Mouse (Mus musculus) liver, embryonic 12.5 days (tissue): Measurements from ENCODE around the gene Vgf. TPM values are rescaled to one million over a fixed set of nuclear protein-coding genes. Genes with fewer than 3 reads are reported as not detected.

Source experiments
- ATAC-seq: fragments of 200-750 bp; cut with Nextera tagmentation; 2 replicates; pipeline ENCODE4 v1.8.0; 2017; ENCODE audit warnings: moderate number of reproducible peaks, mild to moderate bottlenecking, moderate library complexity
- H3K27ac ChIP-seq: fragments of 300-500 bp; sonication (generic); 2 replicates; pipeline ENCODE4 v1.5.1; 2016; ENCODE audit warnings: mild to moderate bottlenecking
- H3K27me3 ChIP-seq: fragments of 300-500 bp; sonication (generic); replicated peaks from 2 replicates; pipeline ENCODE4 v1.6.1; 2016; ENCODE audit warnings: mild to moderate bottlenecking, moderate library complexity
- H3K36me3 ChIP-seq: fragments of 300-500 bp; sonication (generic); 2 replicates; pipeline ENCODE4 v1.6.1; 2016; ENCODE audit warnings: mild to moderate bottlenecking, moderate library complexity
- H3K4me1 ChIP-seq: fragments of 300-500 bp; sonication (generic); 2 replicates; pipeline ENCODE4 v1.6.1; 2016
- H3K4me2 ChIP-seq: fragments of 300-500 bp; sonication (generic); 2 replicates; pipeline ENCODE4 v1.6.1; 2016; ENCODE audit warnings: mild to moderate bottlenecking, moderate library complexity
- H3K4me3 ChIP-seq: fragments of 300-500 bp; sonication (generic); 2 replicates; pipeline ENCODE4 v1.5.1; 2016; ENCODE audit warnings: mild to moderate bottlenecking, moderate library complexity
- H3K9ac ChIP-seq: fragments of 300-500 bp; sonication (generic); 2 replicates; pipeline ENCODE4 v1.6.1; 2016; ENCODE audit warnings: mild to moderate bottlenecking, moderate library complexity
- H3K9me3 ChIP-seq: fragments of 300-500 bp; sonication (generic); replicated peaks from 2 replicates; pipeline ENCODE4 v1.6.1; 2016; ENCODE audit warnings: mild to moderate bottlenecking, moderate library complexity
- WGBS: fragments of 180-500 bp; shearing (Covaris S2); methylation state at CpG from one replicate; pipeline ENCODE4 v1.1.7; 2016; ENCODE audit not compliant: insufficient replicate concordance; 5-methylcytosine and 5-hydroxymethylcytosine counted together
- polyA plus RNA-seq: library from polyadenylated mRNA; unstranded; fragments of >200 nt; fragmentation: Nextera tagmentation; extraction: Ambion mirVana; gene quantifications from 2 replicates; pipeline ENCODE4 v1.2.1, GENCODE M21; 2016

The Vgf gene
- polyA plus RNA-seq, result not detected in 2 replicates

GRCm38 (mm10) chr5:137026092-137026491, at the start of gene Vgf:
Vgf (plus strand) TSS chr5:137026392.
- H3K9me3 ChIP-seq, result no peaks in the 10 kb centered on the region
- 9% methylated on average over 4 of the region's 4 CpGs for WGBS
- peaks cover 29% of the 10 kb centered on the region for H3K4me1 ChIP-seq
- H3K9ac ChIP-seq, result no peak within 1 kb of the TSS
- ATAC-seq, result no peak
- no peak within 1 kb of the TSS for H3K27ac ChIP-seq
- no peaks in the 10 kb centered on the region for H3K36me3 ChIP-seq
- no peak within 1 kb of the TSS for H3K4me3 ChIP-seq
- peaks cover 94% of the 10 kb centered on the region for H3K27me3 ChIP-seq
- no peak within 1 kb of the TSS for H3K4me2 ChIP-seq

- no peaks in the 10 kb centered on the region for H3K4me1 ChIP-seq
- H3K9me3 ChIP-seq, result no peaks in the 10 kb centered on the region
- H3K4me2 ChIP-seq, result no peak overlapping the region
- peaks cover 25% of the 10 kb centered on the region for H3K36me3 ChIP-seq
- no peak for ATAC-seq
- H3K27ac ChIP-seq, result no peak overlapping the region
- H3K9ac ChIP-seq, result no peak overlapping the region
- WGBS, result 38% methylated on average over 4 of the region's 4 CpGs
- no peak overlapping the region for H3K4me3 ChIP-seq
- H3K27me3 ChIP-seq, result no peaks in the 10 kb centered on the region; the same call in 1 of the 2 replicates
Measured at GRCm38 (mm10) chr5:136977769-136978168, 48.4 kb upstream of the Vgf start.

- peaks cover 39% of the 10 kb centered on the region for H3K36me3 ChIP-seq
- WGBS, result 63% methylated on average over 2 of the region's 2 CpGs
- no peaks in the 10 kb centered on the region; the same call in 1 of the 2 replicates for H3K27me3 ChIP-seq
- ATAC-seq, result no peak
- H3K9ac ChIP-seq, result no peak overlapping the region
- H3K4me1 ChIP-seq, result no peaks in the 10 kb centered on the region
- no peak overlapping the region for H3K4me2 ChIP-seq
- H3K27ac ChIP-seq, result no peak overlapping the region
- H3K4me3 ChIP-seq, result no peak overlapping the region
- no peaks in the 10 kb centered on the region for H3K9me3 ChIP-seq
Measured at GRCm38 (mm10) chr5:136979762-136980161, 46.4 kb upstream of the Vgf start.

- Histone ChIP-seq H3K36me3 (peaks cover 42% of the 10 kb centered on the region), H3K4me2 (no peak overlapping the region), H3K9ac (no peak overlapping the region), H3K9me3 (no peaks in the 10 kb centered on the region), H3K4me1 (peaks cover 11% of the 10 kb centered on the region), H3K27me3 (no peaks in the 10 kb centered on the region), H3K27ac (no peak overlapping the region), H3K4me3 (no peak overlapping the region)
- no peak for ATAC-seq
- 72% methylated on average over 8 of the region's 8 CpGs for WGBS
Measured at GRCm38 (mm10) chr5:136980974-136981373, 45.2 kb upstream of the Vgf start.

- no peak overlapping the region for H3K9ac ChIP-seq
- H3K4me2 ChIP-seq, result no peak overlapping the region
- H3K36me3 ChIP-seq, result peaks cover 42% of the 10 kb centered on the region
- no peaks in the 10 kb centered on the region for H3K27me3 ChIP-seq
- ATAC-seq, result no peak
- WGBS, result 61% methylated on average over 14 of the region's 16 CpGs
- no peaks in the 10 kb centered on the region for H3K9me3 ChIP-seq
- H3K27ac ChIP-seq, result no peak overlapping the region
- no peak overlapping the region for H3K4me3 ChIP-seq
- peaks cover 15% of the 10 kb centered on the region for H3K4me1 ChIP-seq
Measured at GRCm38 (mm10) chr5:136982338-136982930, 43.8 kb upstream of the Vgf start.

GRCm38 (mm10) chr5:136984828-136985227, 41.4 kb upstream of the Vgf start:
- Histone ChIP-seq H3K4me2 (no peak overlapping the region), H3K27me3 (no peaks in the 10 kb centered on the region), H3K9me3 (no peaks in the 10 kb centered on the region), H3K4me1 (peaks cover 27% of the 10 kb centered on the region), H3K9ac (no peak overlapping the region), H3K4me3 (no peak overlapping the region), H3K27ac (no peak overlapping the region), H3K36me3 (peaks cover 50% of the 10 kb centered on the region)
- 59% methylated on average over 14 of the region's 14 CpGs for WGBS
- ATAC-seq, result no peak

GRCm38 (mm10) chr5:136986695-136987137, 39.5 kb upstream of the Vgf start, which contains the start of gene Plod3:
Plod3 (plus strand) TSS chr5:136987019.
- Histone ChIP-seq H3K4me3 (peak within 1 kb of the TSS; percentile 88), H3K4me1 (peaks cover 27% of the 10 kb centered on the region), H3K9me3 (no peaks in the 10 kb centered on the region), H3K4me2 (peak within 1 kb of the TSS; percentile 96), H3K27me3 (no peaks in the 10 kb centered on the region), H3K9ac (peak within 1 kb of the TSS; percentile 95), H3K36me3 (peaks cover 54% of the 10 kb centered on the region), H3K27ac (peak within 1 kb of the TSS; percentile 95)
- peak; percentile 93 for ATAC-seq
- WGBS, result 0% methylated on average over 26 of the region's 26 CpGs

- H3K4me2 ChIP-seq, result peak overlapping the region; percentile 96
- H3K27ac ChIP-seq, result peak overlapping the region; percentile 95
- H3K9me3 ChIP-seq, result no peaks in the 10 kb centered on the region
- peaks cover 54% of the 10 kb centered on the region for H3K36me3 ChIP-seq
- peak overlapping the region; percentile 88 for H3K4me3 ChIP-seq
- H3K9ac ChIP-seq, result peak overlapping the region; percentile 95
- WGBS, result 1% methylated on average over 67 of the region's 67 CpGs
- H3K27me3 ChIP-seq, result no peaks in the 10 kb centered on the region
- peaks cover 27% of the 10 kb centered on the region for H3K4me1 ChIP-seq
- peak; percentile 72 for ATAC-seq
Measured at GRCm38 (mm10) chr5:136987138-136987933, 38.9 kb upstream of the Vgf start.

GRCm38 (mm10) chr5:136987934-136988271, 38.3 kb upstream of the Vgf start, which contains the start of gene Znhit1:
Znhit1 (minus strand) TSS chr5:136988021.
- H3K4me2 ChIP-seq, result peak within 1 kb of the TSS; percentile 96
- H3K27ac ChIP-seq, result peak within 1 kb of the TSS; percentile 95
- ATAC-seq, result no peak
- peak within 1 kb of the TSS; percentile 88 for H3K4me3 ChIP-seq
- H3K36me3 ChIP-seq, result peaks cover 57% of the 10 kb centered on the region
- peak within 1 kb of the TSS; percentile 95 for H3K9ac ChIP-seq
- no peaks in the 10 kb centered on the region for H3K27me3 ChIP-seq
- H3K9me3 ChIP-seq, result no peaks in the 10 kb centered on the region
- H3K4me1 ChIP-seq, result peaks cover 27% of the 10 kb centered on the region
- 9% methylated on average over 12 of the region's 12 CpGs for WGBS

GRCm38 (mm10) chr5:136988420-136988819, 37.8 kb upstream of the Vgf start:
- H3K36me3 ChIP-seq, result peaks cover 62% of the 10 kb centered on the region
- H3K4me1 ChIP-seq, result peaks cover 27% of the 10 kb centered on the region
- WGBS, result 66% methylated on average over 7 of the region's 7 CpGs
- H3K4me2 ChIP-seq, result peak overlapping the region; percentile 96
- H3K27ac ChIP-seq, result peak overlapping the region; percentile 12; the same call in 1 of the 2 replicates
- H3K9me3 ChIP-seq, result no peaks in the 10 kb centered on the region
- peak overlapping the region; percentile 88 for H3K4me3 ChIP-seq
- no peaks in the 10 kb centered on the region for H3K27me3 ChIP-seq
- H3K9ac ChIP-seq, result peak overlapping the region; percentile 95
- ATAC-seq, result no peak

GRCm38 (mm10) chr5:136989801-136990200, 36.4 kb upstream of the Vgf start:
- H3K4me1 ChIP-seq, result peaks cover 27% of the 10 kb centered on the region
- no peak overlapping the region for H3K9ac ChIP-seq
- no peaks in the 10 kb centered on the region for H3K27me3 ChIP-seq
- 83% methylated on average over 6 of the region's 6 CpGs for WGBS
- ATAC-seq, result no peak
- no peak overlapping the region for H3K4me2 ChIP-seq
- H3K27ac ChIP-seq, result no peak overlapping the region
- peaks cover 62% of the 10 kb centered on the region for H3K36me3 ChIP-seq
- H3K4me3 ChIP-seq, result no peak overlapping the region
- H3K9me3 ChIP-seq, result no peaks in the 10 kb centered on the region

GRCm38 (mm10) chr5:136999449-136999848, 26.7 kb upstream of the Vgf start:
- Histone ChIP-seq H3K27me3 (no peaks in the 10 kb centered on the region), H3K9ac (no peak overlapping the region), H3K36me3 (peaks cover 19% of the 10 kb centered on the region), H3K4me1 (peaks cover 23% of the 10 kb centered on the region), H3K9me3 (no peaks in the 10 kb centered on the region), H3K4me2 (peak overlapping the region; percentile 39), H3K4me3 (no peak overlapping the region), H3K27ac (0 out of 2 replicates have a peak overlapping the region, but pooled peaks have one; percentile 7)
- ATAC-seq, result peak; percentile 40
- 38% methylated on average over 3 of the region's 5 CpGs for WGBS
